Mouse (Mus musculus): Measurements from ENCODE around the gene Gpr55.

Gpr55 gene

DNA sequence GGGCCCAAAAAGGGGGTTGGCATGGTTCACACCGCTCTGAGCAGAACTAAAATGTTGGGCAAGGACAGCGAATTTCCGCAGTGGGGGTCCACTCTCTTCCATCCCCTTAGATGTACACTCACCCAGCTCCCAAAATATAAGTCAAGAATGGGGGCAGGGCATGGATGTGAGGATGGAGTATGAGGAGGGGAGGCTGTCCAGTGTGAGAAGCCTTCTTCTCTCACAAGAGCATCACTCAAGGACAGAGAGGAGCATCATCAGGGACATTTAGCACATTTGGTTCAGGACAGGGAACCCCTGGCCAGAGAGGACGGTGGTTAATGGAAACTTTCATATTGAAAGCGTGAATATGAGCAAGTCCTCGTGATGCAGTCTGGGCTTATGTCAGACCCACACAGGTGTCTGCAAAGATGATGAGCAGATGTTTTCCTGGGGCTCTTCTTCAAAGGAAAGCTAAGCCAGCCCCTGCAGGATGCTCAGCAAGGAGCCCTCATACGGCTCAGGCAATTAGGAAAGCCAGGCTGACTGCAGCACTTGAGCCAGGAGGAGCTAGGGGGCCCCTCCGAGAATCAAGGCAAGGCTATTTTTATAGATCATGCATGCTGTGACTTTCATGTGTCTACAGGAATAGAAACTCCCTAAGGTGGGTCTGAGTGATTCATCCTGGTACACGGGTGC lies 2.7 kb downstream of the Gpr55 start:
- DNase-seq: peak; percentile 51

DNA sequence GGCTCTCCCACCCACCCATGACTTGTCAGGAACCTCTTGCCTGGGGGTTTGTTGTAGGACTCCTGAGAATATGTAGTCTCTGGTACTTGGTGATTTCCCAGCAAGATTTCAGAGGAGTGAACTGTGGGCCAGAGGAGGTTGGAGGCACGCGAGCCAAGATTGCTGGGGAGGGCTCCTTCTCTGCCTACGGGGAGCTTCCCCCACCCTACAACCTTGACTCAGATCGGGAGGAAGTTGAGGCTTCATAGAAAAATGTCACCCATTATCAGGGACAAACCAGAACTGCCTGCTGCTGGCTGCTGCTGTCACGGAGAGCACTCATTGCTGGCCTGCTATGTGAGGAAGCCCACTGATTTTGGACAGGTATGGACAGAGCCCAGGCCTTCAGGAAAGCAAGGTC lies 3.5 kb downstream of the Gpr55 start:
- DNase-seq: no peak

GRCm38 (mm10) chr1:85955150-85955549 lies 5.7 kb downstream of the Gpr55 start:
- no peak for DNase-seq

- DNase-seq: no peak
These were observed 11.6 kb downstream of the Gpr55 start for GRCm38 (mm10) chr1:85949085-85949684.

GRCm38 (mm10) chr1:85942318-85942717 lies 18.5 kb downstream of the Gpr55 start:
- no peak for DNase-seq

DNA sequence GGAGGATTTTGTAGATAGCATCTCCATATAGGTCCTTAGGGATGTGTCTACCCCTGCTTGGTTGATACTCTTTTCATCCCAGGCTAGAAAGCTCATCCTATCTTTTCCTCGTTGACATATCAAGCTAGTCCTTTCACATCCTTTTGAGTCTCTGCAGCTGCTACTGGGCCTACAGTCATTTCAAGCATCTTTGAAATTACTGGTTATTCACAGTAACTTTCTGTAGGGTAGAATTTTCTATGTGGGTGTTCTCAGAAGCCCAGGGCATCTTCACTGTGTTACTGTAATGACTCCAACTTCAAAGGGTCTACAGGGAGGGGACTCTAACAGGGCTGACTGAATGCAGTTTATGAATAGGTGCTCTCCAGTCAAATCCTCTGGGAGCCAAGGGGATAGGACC lies 23.5 kb downstream of the Gpr55 start:
- DNase-seq: no peak

DNA sequence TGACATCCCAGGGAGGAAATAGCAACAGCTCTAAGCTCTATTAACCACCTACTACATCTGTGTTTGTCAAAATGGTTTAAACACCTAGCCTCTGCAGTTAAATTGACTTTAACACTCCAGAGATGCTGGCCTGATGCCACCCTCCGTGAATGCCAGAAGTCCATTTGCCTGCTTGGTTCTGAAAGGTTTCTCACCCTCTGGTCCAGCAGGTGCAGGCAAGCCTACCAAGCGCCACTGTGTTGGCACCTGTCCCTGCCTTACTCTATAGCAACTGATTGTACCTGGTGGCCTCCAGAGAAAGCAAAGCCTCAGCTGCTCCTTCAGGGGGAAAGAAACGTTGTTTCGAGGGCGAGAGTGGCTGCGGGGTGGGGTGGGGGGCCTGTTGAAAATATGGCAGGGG lies 24.5 kb downstream of the Gpr55 start:
- DNase-seq: no peak

GRCm38 (mm10) chr1:85935148-85935852 lies 25.5 kb downstream of the Gpr55 start:
- DNase-seq: no peak

DNA sequence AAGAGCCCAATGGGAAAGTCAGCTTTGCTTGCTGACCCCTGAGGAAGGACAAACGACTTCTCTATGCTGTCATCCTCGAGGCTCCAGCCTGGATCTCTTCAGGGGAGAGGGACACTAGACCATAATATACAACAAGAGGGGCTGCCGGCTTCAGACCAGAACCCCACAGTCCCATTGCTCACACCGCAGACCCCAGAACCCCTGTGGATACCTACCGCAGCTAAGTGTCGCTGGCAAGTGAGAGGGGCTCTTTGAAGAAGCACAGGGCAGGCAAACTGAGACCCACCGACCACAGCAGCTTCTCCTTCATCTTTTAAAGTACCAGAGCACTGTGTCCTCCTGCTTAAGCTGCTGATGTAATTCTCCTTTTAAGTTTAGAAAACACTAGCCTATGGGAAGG lies 26.2 kb downstream of the Gpr55 start:
- DNase-seq: no peak

DNA sequence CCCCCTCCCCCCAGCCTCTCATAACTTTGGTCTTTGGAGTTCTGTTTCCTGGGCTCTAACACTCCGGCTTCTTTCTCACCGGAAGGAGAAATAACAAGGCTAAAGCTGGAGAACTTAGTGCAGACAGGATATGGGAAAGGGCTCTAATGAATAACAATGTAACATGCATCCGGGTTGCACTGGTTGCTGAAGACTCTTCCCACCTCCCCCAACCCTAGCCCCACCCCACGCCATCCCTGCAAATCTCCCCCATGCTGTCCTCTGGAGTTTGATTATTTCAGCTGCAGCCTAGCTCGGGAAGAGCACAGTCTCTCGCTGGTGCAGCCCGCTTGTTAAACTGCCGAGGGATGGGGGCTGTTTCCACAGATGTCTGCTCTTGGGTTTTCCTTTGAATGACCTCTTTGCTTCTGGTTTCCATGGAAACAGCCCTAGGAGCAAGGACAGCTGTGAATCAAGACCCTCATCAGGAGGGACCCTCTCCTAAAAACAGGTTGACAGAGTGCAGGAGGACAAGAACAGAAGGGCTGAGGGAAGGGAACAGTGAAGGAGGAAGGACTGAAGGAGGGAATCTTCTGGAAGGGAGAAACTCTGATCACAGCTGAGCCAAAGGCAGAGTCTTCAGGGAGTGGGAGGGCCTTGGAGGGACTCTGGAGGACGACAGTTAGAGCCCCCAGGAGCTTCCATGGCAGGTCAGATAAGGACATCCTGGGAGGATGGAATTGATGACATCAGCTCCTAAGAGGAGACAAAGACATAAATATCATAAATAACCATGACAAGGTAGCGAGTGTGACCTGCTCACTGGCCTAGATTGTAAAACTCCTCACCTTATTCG lies 27.0 kb downstream of the Gpr55 start:
- DNase-seq: no peak

DNA sequence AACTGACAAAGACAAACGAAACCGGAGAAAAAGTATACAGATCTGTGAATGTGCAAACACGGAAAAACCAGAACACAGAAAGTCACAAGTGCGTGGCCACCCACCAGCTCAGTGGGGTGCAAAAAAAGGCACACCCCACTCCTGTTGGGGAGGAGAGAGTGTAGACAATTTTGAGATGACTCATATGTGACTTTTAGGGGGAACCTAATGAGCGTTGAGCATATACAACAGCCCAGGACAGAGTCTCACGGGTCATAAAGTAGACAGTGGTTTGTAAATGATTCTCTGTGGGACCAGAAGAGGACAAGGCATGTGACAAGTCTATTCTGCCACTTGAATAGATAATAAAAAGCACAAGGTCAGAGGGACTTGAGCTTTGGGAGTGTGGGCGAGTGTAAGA lies 27.6 kb downstream of the Gpr55 start:
- peak; percentile 53 for DNase-seq

GRCm38 (mm10) chr1:85931170-85931569 lies 29.6 kb downstream of the Gpr55 start:
- DNase-seq: peak; percentile 70

GRCm38 (mm10) chr1:85929406-85929805 lies 31.4 kb downstream of the Gpr55 start:
- DNase-seq: no peak

- no peak for DNase-seq
These were observed 32.1 kb downstream of the Gpr55 start for GRCm38 (mm10) chr1:85928688-85929065.

GRCm38 (mm10) chr1:85928057-85928687 lies 32.6 kb downstream of the Gpr55 start, which contains the start of gene 4933407L21Rik:
Gene 4933407L21Rik (plus strand): TSS chr1:85928483.
- DNase-seq: peak; percentile 89

DNA sequence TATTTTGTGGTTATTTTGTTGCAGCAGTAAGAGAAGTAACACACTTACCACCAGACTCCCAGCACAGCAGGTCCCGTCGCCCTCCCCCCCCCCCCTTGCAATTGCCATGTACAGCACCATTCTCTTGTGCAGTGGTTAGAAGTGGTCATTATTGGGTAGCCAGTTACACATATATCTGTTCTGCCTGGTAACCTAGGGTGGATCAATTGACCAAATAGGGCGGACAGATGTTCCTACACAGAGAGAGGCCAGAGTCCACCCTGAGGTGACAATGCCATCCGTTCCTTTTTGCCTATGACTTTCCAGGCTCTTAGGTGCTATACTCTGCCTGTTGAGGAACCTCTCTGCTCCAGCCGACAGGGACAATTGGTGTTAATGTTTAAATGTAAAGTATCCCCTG lies 35.6 kb downstream of the Gpr55 start:
- no peak for DNase-seq

DNA sequence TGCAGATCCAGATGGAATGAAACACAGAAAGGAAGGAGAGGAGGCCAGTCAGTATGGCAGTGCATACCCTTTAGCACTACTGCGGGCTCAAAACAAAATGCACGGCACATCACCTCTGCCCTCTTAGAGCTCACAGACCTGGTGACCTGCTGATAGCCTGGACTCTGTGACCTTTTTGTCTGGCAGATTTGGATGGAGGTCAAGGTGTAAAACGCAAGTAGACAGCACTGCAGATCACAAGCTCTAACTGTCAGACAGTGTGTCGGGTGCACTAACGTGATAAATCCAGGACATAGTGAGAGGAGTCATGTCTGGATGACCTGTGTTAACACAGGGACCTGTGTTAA lies 38.0 kb downstream of the Gpr55 start:
- DNase-seq: no peak

- DNase-seq: no peak
These were observed 38.5 kb downstream of the Gpr55 start for GRCm38 (mm10) chr1:85922127-85922864.

DNA sequence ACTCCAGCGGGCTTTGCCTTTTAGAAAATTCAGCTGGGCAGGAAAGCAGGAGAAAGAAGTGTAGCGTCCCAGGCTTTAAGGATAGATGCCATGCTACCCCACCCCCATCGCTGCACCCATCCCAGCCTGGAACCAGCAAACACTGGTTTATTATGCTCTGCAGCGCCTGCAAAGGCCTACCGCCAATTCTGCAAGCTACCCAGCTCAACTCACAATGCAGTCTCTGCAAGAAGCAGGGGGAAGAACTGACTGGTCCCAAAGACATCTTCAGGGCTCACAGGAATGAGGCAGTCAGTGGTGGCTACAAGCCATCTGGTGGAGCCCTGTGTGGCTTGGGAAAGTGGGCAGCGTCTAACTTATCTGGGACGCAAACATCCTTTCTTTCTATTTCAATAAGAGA lies 39.1 kb downstream of the Gpr55 start:
- no peak for DNase-seq

- no peak for DNase-seq
These were observed 41.2 kb downstream of the Gpr55 start for GRCm38 (mm10) chr1:85919621-85920020.

DNA sequence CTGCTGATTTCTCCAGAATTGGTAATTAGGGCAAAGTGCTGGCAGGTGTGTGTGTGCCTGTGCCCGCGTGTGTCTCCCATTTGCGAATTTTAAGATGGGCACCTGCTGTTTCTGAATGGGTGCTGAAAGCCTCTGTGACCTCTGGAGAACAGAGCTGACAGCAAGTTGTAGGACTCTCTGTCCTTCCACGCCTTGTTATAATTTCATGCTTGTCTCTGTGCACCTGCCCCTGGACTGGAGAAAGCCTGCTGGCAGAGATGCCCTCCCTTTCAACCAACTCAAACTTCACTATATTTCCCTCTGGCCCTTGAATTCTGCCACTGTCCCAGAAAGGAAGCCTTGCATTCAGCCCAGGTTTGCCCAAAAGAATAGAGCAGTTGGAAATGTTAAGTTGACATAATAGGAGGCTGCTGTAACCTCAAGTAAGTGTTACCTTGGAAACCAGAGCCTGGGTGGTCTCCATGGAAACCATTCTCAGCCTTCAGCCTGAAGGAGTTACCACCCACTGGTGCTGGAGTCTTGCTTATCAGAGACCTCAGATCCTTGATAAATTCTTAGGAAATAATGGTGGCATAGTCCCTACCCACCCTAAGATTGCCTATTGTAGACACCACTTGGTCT lies 43.9 kb downstream of the Gpr55 start:
- DNase-seq: peak; percentile 84

GRCm38 (mm10) chr1:85915890-85916289 lies 44.9 kb downstream of the Gpr55 start:
- DNase-seq: no peak

All from right cerebral cortex, adult 18-20 months (tissue).